Mouse (Mus musculus) Patski (cell line): ENCODE measurements around the gene Ptprn2. TPM values are rescaled to one million over a fixed set of nuclear protein-coding genes. Genes with fewer than 3 reads are reported as not detected.

Source experiments
- ATAC-seq: fragments of 100-300 bp; one replicate; pipeline ENCODE4 v1.8.0; 2021
- CTCF ChIA-PET: fragments of 350-600 bp; sonication (Branson Sonifier 250); formaldehyde crosslinking; loops from one replicate; lab custom pipeline; 2022; ENCODE audit warnings: inconsistent platforms; lab: Charles Lee
- POLR2A ChIA-PET: fragments of 350-600 bp; sonication (Branson Sonifier 250); formaldehyde crosslinking; loops from one replicate; lab custom pipeline; 2022; ENCODE audit warnings: antibody characterized with exemption, inconsistent platforms; lab: Charles Lee
- DNase-seq: peaks from one replicate; pipeline ENCODE4 v3.0.0-alpha.2; 2011; ENCODE audit warnings: low read depth, low spot score
- H3K27me3 ChIP-seq: fragments of 371-371 bp; one replicate; pipeline ENCODE4 v1.5.1; 2021
- CTCF ChIP-seq: fragments of 100-300 bp; IDR thresholded peaks from one replicate; pipeline ENCODE4 v1.5.1; 2021
- in situ Hi-C: fragments of 300-500 bp; cut with MboI; formaldehyde crosslinking; loops from 3 replicates; pipeline ENCODE4 v1.11.1; 2018; ENCODE audit warnings: low pct_unique_long_range_greater_than_20kb, mixed read lengths
- polyA plus RNA-seq: library from polyadenylated mRNA; unstranded; gene quantifications from one replicate; pipeline ENCODE4 v1.2.3, GENCODE M21; 2021

Ptprn2 gene
- polyA plus RNA-seq, 1 experiment from 2014 or later = not detected

- ChIA-PET CTCF (no interaction called here), POLR2A (no interaction called here)
- TF ChIP-seq CTCF = no peak
- DNase-seq (no peak), ATAC-seq (no peak)
- H3K27me3 ChIP-seq = no peaks in the 10 kb centered on the region
- in situ Hi-C loops = no loop called here
Measured at GRCm38 (mm10) chr12:117098295-117098694, 612.8 kb downstream of the Ptprn2 start.

- ATAC-seq (no peak), DNase-seq (no peak)
- ChIA-PET POLR2A (no interaction called here), CTCF (no interaction called here)
- no peak for TF ChIP-seq CTCF
- in situ Hi-C loops = no loop called here
- H3K27me3 ChIP-seq = no peaks in the 10 kb centered on the region
Measured at GRCm38 (mm10) chr12:117106696-117107095, 621.2 kb downstream of the Ptprn2 start.

GRCm38 (mm10) chr12:117107143-117107616, 621.7 kb downstream of the Ptprn2 start:
- in situ Hi-C loops = no loop called here
- CTCF ChIA-PET = no interaction called here

DNA sequence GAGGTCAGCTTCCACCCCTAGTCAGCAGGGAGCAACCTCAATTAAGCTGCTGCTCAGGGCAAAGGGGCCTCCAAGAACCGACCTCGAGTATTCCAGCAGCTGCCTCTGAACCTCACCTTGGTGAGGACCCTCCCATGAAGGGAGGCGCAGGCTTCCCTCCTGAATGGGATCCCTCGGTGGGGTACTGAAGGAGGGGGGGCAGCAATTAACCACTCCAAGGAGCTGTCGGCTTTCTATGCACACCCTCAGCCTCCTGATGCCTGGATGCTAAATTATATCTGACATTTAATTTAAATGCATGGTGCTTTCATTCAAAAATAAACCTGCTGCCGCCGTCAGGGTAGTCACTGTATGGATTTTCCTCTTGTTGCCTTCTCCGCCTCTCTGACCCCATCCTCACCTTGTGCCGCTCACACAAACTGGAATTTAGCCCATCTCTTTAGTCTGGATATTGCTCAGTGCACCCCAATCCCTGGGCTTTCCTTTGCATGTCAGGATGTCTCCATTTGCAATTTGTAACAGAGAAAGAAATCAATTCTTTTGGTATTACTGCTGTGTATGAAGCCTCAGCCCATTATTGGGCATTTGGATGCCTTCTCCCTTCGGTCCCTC, 629.8 kb downstream of the Ptprn2 start:
- POLR2A ChIA-PET = no interaction called here
- H3K27me3 ChIP-seq = peaks cover 4% of the 10 kb centered on the region
- ATAC-seq (no peak), DNase-seq (no peak)
- in situ Hi-C loops = no loop called here
- CTCF ChIA-PET = no interaction called here
- TF ChIP-seq CTCF = no peak

More at GRCm38 (mm10) chr12:117107143-117107616, 621.7 kb downstream of the Ptprn2 start:
- no peak for TF ChIP-seq CTCF
- no peaks in the 10 kb centered on the region for H3K27me3 ChIP-seq
- POLR2A ChIA-PET = no interaction called here
- DNase-seq = no peak
- ATAC-seq = no peak

DNA sequence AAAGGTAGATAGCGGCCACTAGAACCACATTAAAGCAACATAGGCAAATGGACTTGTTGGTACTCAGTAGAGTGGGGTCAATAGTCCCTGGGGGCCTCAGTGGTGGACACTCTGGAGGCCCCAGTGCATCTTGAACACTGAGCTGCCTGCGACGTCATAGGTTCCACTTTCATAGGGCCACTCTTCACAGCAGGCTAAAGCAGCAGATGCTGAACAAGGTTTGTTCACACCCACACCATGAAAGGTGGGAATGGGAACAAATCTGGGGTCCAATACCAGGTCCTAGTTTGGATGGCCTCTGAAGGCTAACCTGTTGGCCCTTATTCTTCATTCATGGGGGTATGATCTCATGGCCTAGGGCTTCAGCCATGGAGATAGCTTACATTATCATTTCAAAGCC, 641.6 kb downstream of the Ptprn2 start:
- peaks cover 3% of the 10 kb centered on the region for H3K27me3 ChIP-seq
- in situ Hi-C loops = no loop called here
- no peak for DNase-seq
- no peak for ATAC-seq
- CTCF ChIA-PET = no interaction called here
- TF ChIP-seq CTCF = no peak
- POLR2A ChIA-PET = no interaction called here

GRCm38 (mm10) chr12:117127485-117127884, 642.0 kb downstream of the Ptprn2 start:
- CTCF ChIA-PET = no interaction called here
- H3K27me3 ChIP-seq = peaks cover 3% of the 10 kb centered on the region
- no peak for DNase-seq
- POLR2A ChIA-PET = no interaction called here
- no peak for ATAC-seq
- in situ Hi-C loops = no loop called here
- TF ChIP-seq CTCF = no peak

DNA sequence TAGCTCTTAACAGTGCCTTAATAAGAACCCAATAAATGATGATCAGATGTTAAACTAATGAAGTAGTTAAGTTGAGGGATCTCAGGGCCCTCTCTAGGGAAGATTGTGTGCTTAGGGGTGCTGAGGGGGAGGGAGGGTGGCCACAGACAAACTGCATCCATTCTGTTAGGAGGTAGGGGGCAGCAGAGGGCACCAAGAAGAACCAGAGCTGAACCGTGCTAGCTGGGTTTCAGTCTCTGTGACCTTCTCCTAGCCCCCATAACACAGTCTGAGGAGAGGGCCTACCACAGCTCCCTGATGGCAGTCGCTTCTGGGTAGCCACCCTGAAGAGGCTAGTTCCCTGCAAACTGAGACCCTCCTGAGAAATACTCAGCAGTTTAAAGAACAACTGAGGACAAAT, 646.6 kb downstream of the Ptprn2 start:
- TF ChIP-seq CTCF = peak; percentile 26
- CTCF ChIA-PET = interaction anchor here (0.7 kb wide), 1 partner anchor 167 kb away, joined by 3 read pairs; no protein-coding TSS in a partner anchor
- H3K27me3 ChIP-seq = peaks cover 3% of the 10 kb centered on the region
- POLR2A ChIA-PET = no interaction called here
- ATAC-seq = no peak
- DNase-seq = no peak
- in situ Hi-C loops = no loop called here

DNA sequence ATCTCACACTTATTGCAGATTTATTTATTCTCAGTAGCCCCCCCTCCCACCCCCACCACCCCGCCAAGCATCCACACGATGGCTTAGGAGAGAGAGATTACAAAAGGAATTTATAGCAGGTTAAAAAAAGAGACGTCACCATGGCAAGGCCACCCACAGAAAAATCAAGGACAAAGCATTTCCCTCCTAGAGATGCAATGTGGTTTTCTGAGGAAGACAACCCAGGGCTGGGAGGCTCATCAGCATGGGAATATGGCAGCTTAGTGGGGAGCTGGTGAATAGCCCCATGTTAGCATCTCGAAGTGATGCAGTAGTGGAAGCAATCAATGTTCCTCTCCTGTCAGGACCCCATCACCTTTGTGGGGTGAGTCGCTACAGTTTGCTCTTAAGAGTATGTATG, 649.7 kb downstream of the Ptprn2 start:
- in situ Hi-C loops = no loop called here
- ChIA-PET POLR2A (no interaction called here), CTCF (no interaction called here)
- ATAC-seq = no peak
- TF ChIP-seq CTCF = no peak
- H3K27me3 ChIP-seq = peaks cover 3% of the 10 kb centered on the region
- DNase-seq = no peak

GRCm38 (mm10) chr12:117136472-117137010, 651.0 kb downstream of the Ptprn2 start:
- ATAC-seq (no peak), DNase-seq (no peak)
- POLR2A ChIA-PET = no interaction called here
- CTCF ChIA-PET = no interaction called here
- no peaks in the 10 kb centered on the region for H3K27me3 ChIP-seq
- in situ Hi-C loops = no loop called here
- no peak for TF ChIP-seq CTCF

- no peaks in the 10 kb centered on the region for H3K27me3 ChIP-seq
- no peak for DNase-seq
- POLR2A ChIA-PET = no interaction called here
- no peak for TF ChIP-seq CTCF
- ATAC-seq = no peak
- CTCF ChIA-PET = no interaction called here
- in situ Hi-C loops = no loop called here
Measured at GRCm38 (mm10) chr12:117140901-117141300, 655.4 kb downstream of the Ptprn2 start.

- POLR2A ChIA-PET = no interaction called here
- ATAC-seq (no peak), DNase-seq (no peak)
- CTCF ChIA-PET = no interaction called here
- no peaks in the 10 kb centered on the region for H3K27me3 ChIP-seq
- no peak for TF ChIP-seq CTCF
- in situ Hi-C loops = no loop called here
Measured at GRCm38 (mm10) chr12:117141394-117141793, 655.9 kb downstream of the Ptprn2 start.
